Mouse (Mus musculus): ENCODE data around the gene Gm21762. TPM values are rescaled to one million over a fixed set of nuclear protein-coding genes. Genes with fewer than 3 reads are reported as not detected.
"Not testable (repeated sequence)": the region's sequence is repeated elsewhere in the genome, so short reads cannot be mapped to it uniquely, and the experiment has no call there.

Gene Gm21762
- polyA plus RNA-seq, 1 experiment from 2014 or later: not detected

DNA sequence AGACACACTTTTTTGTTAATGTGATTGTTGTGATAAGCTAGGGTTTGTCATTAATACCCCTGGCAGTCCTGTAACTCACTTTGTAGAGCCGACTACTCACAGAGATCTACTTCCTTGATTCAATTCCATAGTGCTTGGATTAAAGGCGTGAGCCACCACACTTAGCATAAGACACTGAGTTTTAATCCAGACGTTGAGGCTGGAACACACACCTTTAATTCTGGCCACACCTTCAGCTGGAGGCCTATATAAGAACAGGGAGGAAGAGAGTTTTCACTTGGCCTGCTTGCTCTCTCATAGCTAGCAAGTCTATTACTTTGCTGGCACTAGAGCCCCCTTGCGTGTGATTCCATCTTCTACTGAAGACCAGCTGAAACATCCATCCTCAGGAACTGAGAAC lies 43.6 kb downstream of the Gm21762 start, which contains the start of gene Gm21818:
TSS of gene Gm21818 (plus strand) at position 301 of the 400 bp plus-strand sequence.
- not testable (repeated sequence) for H3K9ac ChIP-seq; H3K4me1 ChIP-seq; H3K4me2 ChIP-seq (replicated peaks); H3K27me3 ChIP-seq; H3K27ac ChIP-seq; H3K9me3 ChIP-seq; ATAC-seq (ENCODE audit: low FRiP score, low read depth); H3K4me3 ChIP-seq; H3K36me3 ChIP-seq
- WGBS: 81% methylated on average over 4 of the region's 4 CpGs

DNA sequence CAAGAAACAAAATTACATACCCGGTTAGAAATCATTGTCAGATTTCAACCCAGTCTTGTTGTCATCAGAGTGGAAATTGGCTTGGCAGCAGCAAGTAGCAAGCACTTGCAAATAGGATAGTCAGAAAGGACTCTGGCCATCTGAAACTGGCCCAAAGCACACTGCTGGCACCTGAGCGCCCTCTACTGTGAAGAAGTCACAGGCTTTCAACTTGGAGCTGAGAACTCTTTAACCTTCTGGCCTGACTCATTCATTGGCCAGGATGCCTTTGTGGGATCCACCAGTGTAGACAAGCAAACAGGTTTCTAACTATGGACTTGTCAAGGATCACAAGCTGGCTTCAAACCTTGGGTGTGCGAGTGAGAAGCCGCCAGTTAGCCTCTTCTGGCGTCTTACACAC lies 47.4 kb downstream of the Gm21762 start:
- 41% methylated on average over 5 of the region's 5 CpGs for WGBS
- not testable (repeated sequence) for H3K4me3 ChIP-seq; H3K27ac ChIP-seq; H3K27me3 ChIP-seq; H3K9ac ChIP-seq; ATAC-seq (ENCODE audit: low FRiP score, low read depth); H3K9me3 ChIP-seq; H3K4me2 ChIP-seq (replicated peaks); H3K4me1 ChIP-seq; H3K36me3 ChIP-seq

Other genes starting within 250 kb of the Gm21762 start
- not detected in 2 replicates for gene Gm36079, start 188.9 kb downstream of the Gm21762 start, polyA plus RNA-seq (2015; fragmentation: Nextera tagmentation; extraction: Ambion mirVana)
- not detected in 2 replicates for gene Gm21188, start 163.8 kb downstream of the Gm21762 start, polyA plus RNA-seq (2015; fragmentation: Nextera tagmentation; extraction: Ambion mirVana)
- gene Gm20767, start 75.7 kb downstream of the Gm21762 start, polyA plus RNA-seq (2015; fragmentation: Nextera tagmentation; extraction: Ambion mirVana): not detected in 2 replicates
- not detected in 2 replicates for gene Gm21818, start 43.5 kb downstream of the Gm21762 start, polyA plus RNA-seq (2015; fragmentation: Nextera tagmentation; extraction: Ambion mirVana)
- not detected in 2 replicates for gene Gm21731, start 23.2 kb upstream of the Gm21762 start, polyA plus RNA-seq (2015; fragmentation: Nextera tagmentation; extraction: Ambion mirVana)
- gene AF067061, start 47.2 kb upstream of the Gm21762 start, polyA plus RNA-seq (2015; fragmentation: Nextera tagmentation; extraction: Ambion mirVana): not detected in 2 replicates
- gene BC147527, start 84.4 kb upstream of the Gm21762 start, polyA plus RNA-seq (2015; fragmentation: Nextera tagmentation; extraction: Ambion mirVana): 0.11 and 0.46 TPM in 2 replicates
- not detected in 2 replicates for gene Tcstv3, start 100.9 kb upstream of the Gm21762 start, polyA plus RNA-seq (2015; fragmentation: Nextera tagmentation; extraction: Ambion mirVana)